Mouse (Mus musculus) forebrain, embryonic 12.5 days (tissue): Measurements from ENCODE around the gene Prkca. TPM values are rescaled to one million over a fixed set of nuclear protein-coding genes. Genes with fewer than 3 reads are reported as not detected.

Source experiments
- ATAC-seq: fragments of 200-750 bp; cut with Nextera tagmentation; 2 replicates; pipeline ENCODE4 v1.8.0; 2017; ENCODE audit warnings: moderate TSS enrichment; ENCODE audit not compliant: low FRiP score
- H3K27ac ChIP-seq: fragments of 300-500 bp; sonication (generic); 2 replicates; pipeline ENCODE4 v1.5.1; 2016; ENCODE audit warnings: mild to moderate bottlenecking
- H3K27me3 ChIP-seq: fragments of 300-500 bp; sonication (generic); 2 replicates; pipeline ENCODE4 v1.6.1; 2016; ENCODE audit warnings: mild to moderate bottlenecking
- H3K36me3 ChIP-seq: fragments of 300-500 bp; sonication (generic); replicated peaks from 2 replicates; pipeline ENCODE4 v1.6.1; 2016; ENCODE audit warnings: mild to moderate bottlenecking
- H3K4me1 ChIP-seq: fragments of 300-500 bp; sonication (generic); 2 replicates; pipeline ENCODE4 v1.6.1; 2016
- H3K4me2 ChIP-seq: fragments of 300-500 bp; sonication (generic); 2 replicates; pipeline ENCODE4 v1.6.1; 2016; ENCODE audit warnings: mild to moderate bottlenecking, moderate library complexity
- H3K4me3 ChIP-seq: fragments of 300-500 bp; sonication (generic); replicated peaks from 2 replicates; pipeline ENCODE4 v1.5.1; 2016; ENCODE audit warnings: mild to moderate bottlenecking
- H3K9ac ChIP-seq: fragments of 300-500 bp; sonication (generic); 2 replicates; pipeline ENCODE4 v1.6.1; 2016; ENCODE audit warnings: mild to moderate bottlenecking
- H3K9me3 ChIP-seq: fragments of 300-500 bp; sonication (generic); 2 replicates; pipeline ENCODE4 v1.6.1; 2016
- WGBS: fragments of 180-500 bp; shearing (Covaris S2); methylation state at CpG from one replicate; pipeline ENCODE4 v1.1.7; 2016; 5-methylcytosine and 5-hydroxymethylcytosine counted together
- polyA plus RNA-seq: library from polyadenylated mRNA; unstranded; fragments of >200 nt; fragmentation: Nextera tagmentation; extraction: Ambion mirVana; gene quantifications from 2 replicates; pipeline ENCODE4 v1.2.1, GENCODE M21; 2016

Prkca gene
- polyA plus RNA-seq, 1 experiment from 2014 or later: 4.6 TPM

DNA sequence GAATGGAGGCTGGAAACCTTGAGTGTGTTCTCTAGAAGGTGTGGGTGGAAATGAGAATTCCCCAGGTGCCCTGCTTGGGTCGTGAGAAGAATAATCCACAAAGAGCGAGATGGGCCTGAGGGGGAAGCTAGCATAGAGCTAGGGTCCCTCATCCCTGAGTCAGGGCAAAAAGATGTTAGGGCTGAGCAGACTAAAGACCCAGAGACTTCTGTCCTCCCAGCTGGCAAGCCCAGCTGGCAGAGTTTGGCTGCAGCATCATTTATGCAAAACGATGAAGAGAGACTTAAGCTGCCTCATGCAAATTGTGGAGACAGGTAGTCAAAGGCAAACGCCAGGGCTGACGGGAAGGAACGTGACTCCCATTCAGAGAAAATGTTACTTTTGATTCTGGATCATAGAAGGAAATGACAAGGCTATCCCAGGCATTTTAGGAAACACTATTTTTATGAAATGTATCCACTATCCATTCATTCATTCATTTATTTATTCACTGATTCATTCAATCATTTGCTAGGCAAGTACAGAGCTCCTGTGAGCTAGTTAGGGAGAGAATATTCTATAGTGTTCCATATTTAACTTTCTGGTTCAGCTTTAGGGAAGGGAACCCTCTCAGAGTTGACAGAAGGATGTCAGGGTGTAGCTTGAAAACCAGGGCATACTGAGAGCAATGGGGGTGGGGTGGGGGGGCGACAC lies 139.4 kb downstream of the Prkca start:
- WGBS: 43% methylated on average over 7 of the region's 7 CpGs
- H3K9me3 ChIP-seq: no peaks in the 10 kb centered on the region
- H3K4me1 ChIP-seq: peaks cover 26% of the 10 kb centered on the region
- no peak overlapping the region for H3K4me3 ChIP-seq
- H3K36me3 ChIP-seq: no peaks in the 10 kb centered on the region
- ATAC-seq: no peak; the same call in 1 of the 2 replicates
- no peak overlapping the region for H3K9ac ChIP-seq
- H3K27ac ChIP-seq: no peak overlapping the region
- H3K4me2 ChIP-seq: no peak overlapping the region
- H3K27me3 ChIP-seq: no peaks in the 10 kb centered on the region

DNA sequence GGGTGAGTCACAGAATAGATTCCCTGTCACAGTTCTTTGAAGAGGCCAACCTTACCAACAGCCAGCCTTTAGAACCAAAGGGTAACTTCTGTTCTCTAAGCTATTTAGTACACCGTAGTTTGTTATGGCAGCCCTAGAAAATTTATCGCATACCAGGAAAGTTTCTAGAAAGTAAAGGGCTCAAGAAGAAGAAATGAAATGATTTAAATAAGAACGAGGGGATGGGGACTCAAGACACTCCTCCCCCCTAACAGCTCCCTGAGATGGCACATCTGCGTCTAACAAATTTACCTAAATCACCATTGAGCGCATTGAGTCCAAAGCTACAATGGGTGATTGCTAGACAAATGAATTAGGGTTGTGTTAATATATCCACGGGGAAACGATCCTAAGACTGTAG lies 140.9 kb downstream of the Prkca start:
- whole genome bisulfite sequencing: 84% methylated on average over 7 of the region's 7 CpGs
- Histone ChIP-seq H3K27ac (no peak overlapping the region), H3K27me3 (no peaks in the 10 kb centered on the region), H3K9me3 (no peaks in the 10 kb centered on the region), H3K4me3 (no peak overlapping the region), H3K4me2 (no peak overlapping the region), H3K4me1 (peaks cover 27% of the 10 kb centered on the region), H3K9ac (no peak overlapping the region), H3K36me3 (no peaks in the 10 kb centered on the region)
- no peak for ATAC-seq

DNA sequence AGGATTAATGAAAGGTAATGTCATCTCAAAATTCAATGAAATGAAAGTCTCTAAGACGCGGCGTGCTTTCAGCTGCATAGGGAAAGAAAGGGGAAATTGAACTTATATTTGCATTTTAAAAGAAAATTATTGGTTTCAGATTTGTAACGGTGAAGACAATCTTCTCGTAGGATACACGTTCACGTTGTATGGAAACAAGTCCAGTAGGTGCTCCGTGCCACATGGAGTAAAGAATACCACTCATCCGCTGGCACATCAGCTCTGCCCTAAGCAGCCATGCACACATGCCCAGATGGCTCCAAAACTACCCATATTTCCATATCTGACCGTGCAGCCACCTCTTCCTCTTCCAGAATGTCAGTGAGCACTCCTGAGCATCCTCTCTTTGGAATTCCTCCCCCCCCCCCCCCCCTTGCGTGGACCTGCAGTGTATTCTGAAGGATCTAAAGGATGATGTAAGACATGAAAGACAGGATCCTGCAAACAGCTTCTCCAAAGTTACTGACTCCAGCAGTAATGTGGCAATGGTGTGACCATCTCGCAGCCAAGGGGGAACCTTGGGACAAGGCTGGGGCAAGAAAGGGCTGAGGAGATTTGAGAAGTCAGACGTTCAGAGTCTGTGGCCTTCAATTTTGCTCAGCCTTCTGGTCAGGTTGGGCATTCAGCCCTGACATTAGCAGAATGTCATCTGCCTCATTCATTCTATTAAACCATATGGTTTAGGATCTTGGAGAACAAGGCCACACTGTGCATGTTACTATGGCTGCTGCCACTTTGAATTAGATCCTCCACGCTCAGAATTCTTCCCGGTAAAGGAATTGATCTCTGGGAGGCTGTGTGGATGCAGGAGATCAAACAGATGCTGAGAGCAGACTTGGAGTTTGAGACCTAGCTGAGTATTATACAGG lies 142.8 kb downstream of the Prkca start:
- Histone ChIP-seq H3K4me3 (no peak overlapping the region), H3K4me2 (no peak overlapping the region), H3K9ac (no peak overlapping the region), H3K4me1 (peaks cover 36% of the 10 kb centered on the region), H3K9me3 (no peaks in the 10 kb centered on the region), H3K27me3 (no peaks in the 10 kb centered on the region), H3K27ac (no peak overlapping the region), H3K36me3 (no peaks in the 10 kb centered on the region)
- WGBS: 84% methylated on average over 15 of the region's 15 CpGs
- ATAC-seq: no peak

- Histone ChIP-seq H3K9ac (no peak overlapping the region), H3K27me3 (no peaks in the 10 kb centered on the region), H3K4me2 (no peak overlapping the region), H3K36me3 (no peaks in the 10 kb centered on the region), H3K4me3 (no peak overlapping the region), H3K4me1 (peaks cover 35% of the 10 kb centered on the region), H3K9me3 (no peaks in the 10 kb centered on the region), H3K27ac (no peak overlapping the region)
- WGBS: 89% methylated on average over 4 of the region's 4 CpGs
- no peak for ATAC-seq
Observed at GRCm38 (mm10) chr11:108199429-108199985, 144.2 kb downstream of the Prkca start.

DNA sequence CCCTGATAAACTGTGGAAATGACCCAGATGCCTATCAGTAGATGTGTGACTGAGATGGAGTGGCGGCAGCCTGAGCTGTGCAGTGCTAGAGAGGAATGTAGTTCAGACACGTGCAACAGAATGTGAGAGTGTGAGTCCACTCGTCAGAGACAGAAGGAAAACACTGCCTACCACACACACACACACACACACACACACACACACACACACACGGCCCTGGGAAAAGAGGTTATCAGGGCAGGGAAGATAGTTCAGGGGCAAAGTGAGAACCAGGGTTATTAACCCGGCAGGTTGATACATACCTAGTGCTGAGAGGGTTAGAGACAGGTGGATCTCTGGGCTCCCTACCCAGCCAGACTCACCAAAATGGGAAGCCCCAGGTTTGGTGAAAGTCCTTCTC lies 145.1 kb downstream of the Prkca start:
- Histone ChIP-seq H3K9ac (no peak overlapping the region), H3K4me3 (no peak overlapping the region), H3K9me3 (no peaks in the 10 kb centered on the region), H3K27me3 (no peaks in the 10 kb centered on the region), H3K36me3 (no peaks in the 10 kb centered on the region), H3K4me1 (peaks cover 28% of the 10 kb centered on the region), H3K27ac (no peak overlapping the region), H3K4me2 (no peak overlapping the region)
- ATAC-seq: no peak
- 76% methylated on average over 5 of the region's 5 CpGs for WGBS

GRCm38 (mm10) chr11:108197427-108198218 lies 146.1 kb downstream of the Prkca start:
- Histone ChIP-seq H3K9me3 (no peaks in the 10 kb centered on the region), H3K4me3 (no peak overlapping the region), H3K9ac (no peak overlapping the region), H3K4me2 (no peak overlapping the region), H3K27ac (no peak overlapping the region), H3K4me1 (peaks cover 22% of the 10 kb centered on the region), H3K27me3 (no peaks in the 10 kb centered on the region), H3K36me3 (no peaks in the 10 kb centered on the region)
- ATAC-seq: no peak
- WGBS: 77% methylated on average over 9 of the region's 9 CpGs

- Histone ChIP-seq H3K4me1 (peaks cover 22% of the 10 kb centered on the region), H3K4me2 (no peak overlapping the region), H3K9me3 (no peaks in the 10 kb centered on the region), H3K36me3 (no peaks in the 10 kb centered on the region), H3K9ac (no peak overlapping the region), H3K4me3 (no peak overlapping the region), H3K27me3 (no peaks in the 10 kb centered on the region), H3K27ac (no peak overlapping the region)
- no peak for ATAC-seq
- WGBS: 91% methylated on average over 3 of the region's 3 CpGs
Observed at GRCm38 (mm10) chr11:108196796-108197195, 146.9 kb downstream of the Prkca start.

DNA sequence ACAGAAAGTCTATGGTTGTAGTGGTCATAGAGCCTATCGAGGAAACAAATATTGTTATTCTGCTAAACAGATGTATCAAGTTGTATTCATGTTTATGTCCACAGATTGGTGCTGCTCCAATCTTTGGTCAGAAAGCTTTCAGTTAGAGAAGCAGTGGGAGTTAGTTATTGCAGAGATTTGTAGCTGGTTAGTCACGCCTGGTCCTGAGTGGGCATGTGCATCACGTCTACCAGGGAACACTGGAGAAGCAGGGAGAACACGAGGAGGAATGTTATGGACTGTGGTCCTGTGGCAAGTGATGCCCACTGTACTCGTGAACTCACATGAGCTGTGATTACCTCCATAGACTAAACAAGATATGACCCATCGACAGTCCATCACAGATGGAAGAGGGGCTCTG lies 153.4 kb downstream of the Prkca start:
- Histone ChIP-seq H3K9me3 (no peaks in the 10 kb centered on the region), H3K27me3 (no peaks in the 10 kb centered on the region), H3K4me2 (no peak overlapping the region), H3K36me3 (no peaks in the 10 kb centered on the region), H3K27ac (no peak overlapping the region), H3K9ac (no peak overlapping the region), H3K4me1 (peaks cover 3% of the 10 kb centered on the region; the same call in 1 of the 2 replicates), H3K4me3 (no peak overlapping the region)
- 91% methylated on average over 6 of the region's 6 CpGs for WGBS
- no peak for ATAC-seq

- 94% methylated on average over 3 of the region's 3 CpGs for WGBS
- Histone ChIP-seq H3K36me3 (no peaks in the 10 kb centered on the region), H3K4me3 (no peak overlapping the region), H3K27ac (no peak overlapping the region), H3K4me2 (no peak overlapping the region), H3K27me3 (no peaks in the 10 kb centered on the region), H3K4me1 (no peaks in the 10 kb centered on the region), H3K9ac (no peak overlapping the region), H3K9me3 (no peaks in the 10 kb centered on the region)
- ATAC-seq: no peak
Observed at GRCm38 (mm10) chr11:108189362-108189761, 154.4 kb downstream of the Prkca start.

DNA sequence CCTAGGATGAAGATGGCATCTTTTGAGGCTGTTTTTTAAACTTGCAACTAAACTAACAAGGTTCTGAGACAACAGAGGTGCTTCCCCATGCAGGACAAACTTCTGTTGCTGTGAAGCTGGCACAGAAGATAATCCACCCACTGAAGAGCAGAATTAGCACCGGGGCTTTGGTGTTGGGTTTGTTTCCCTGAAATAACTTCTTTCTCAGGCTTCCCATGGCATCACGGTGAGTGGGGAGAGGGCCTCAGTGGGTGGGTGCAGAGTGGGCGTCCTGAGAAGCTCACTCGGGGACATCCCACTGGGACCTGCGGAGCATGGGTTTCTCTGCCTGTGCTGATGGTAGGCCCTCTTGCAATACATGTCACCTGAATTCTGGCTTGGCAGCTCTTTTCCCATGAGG lies 161.3 kb downstream of the Prkca start:
- WGBS: 87% methylated on average over 5 of the region's 5 CpGs
- ATAC-seq: no peak
- H3K27me3 ChIP-seq: no peaks in the 10 kb centered on the region
- no peak overlapping the region for H3K4me3 ChIP-seq
- no peaks in the 10 kb centered on the region for H3K36me3 ChIP-seq
- no peaks in the 10 kb centered on the region for H3K9me3 ChIP-seq
- H3K4me2 ChIP-seq: no peak overlapping the region
- H3K9ac ChIP-seq: no peak overlapping the region
- H3K27ac ChIP-seq: no peak overlapping the region
- peaks cover 17% of the 10 kb centered on the region for H3K4me1 ChIP-seq

DNA sequence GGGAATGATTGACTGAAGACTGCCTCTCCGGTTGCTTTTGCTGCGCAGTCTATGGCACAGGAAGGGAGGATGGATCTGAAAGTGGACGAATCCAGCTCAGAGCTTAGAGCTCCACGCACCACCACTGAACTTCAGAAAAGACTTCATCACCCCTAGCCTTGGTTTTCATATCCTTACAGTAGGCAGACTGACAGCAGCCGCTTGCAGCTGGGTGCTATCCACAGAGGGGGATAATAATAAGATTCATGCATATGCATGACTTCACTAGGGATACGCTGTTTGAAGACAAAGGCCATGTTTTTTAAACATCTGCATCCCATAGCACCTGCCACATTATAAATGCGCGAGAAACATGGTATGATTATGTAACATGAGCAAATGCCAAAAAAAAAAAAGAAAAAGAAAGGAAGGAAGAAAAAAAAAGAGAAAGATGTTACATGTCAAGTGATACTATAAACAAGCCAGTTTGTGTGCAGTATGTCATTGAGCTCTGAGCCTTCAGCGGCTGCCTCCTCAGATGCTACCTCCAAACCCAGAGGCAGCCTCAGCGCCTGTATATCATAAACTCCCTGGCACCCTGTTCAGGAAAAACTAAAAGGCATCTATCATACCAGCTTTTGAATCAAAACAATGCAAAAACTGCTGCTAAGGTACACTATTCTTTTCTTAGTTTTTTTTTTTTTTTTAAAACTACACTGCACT lies 162.6 kb downstream of the Prkca start:
- 51% methylated on average over 10 of the region's 10 CpGs for WGBS
- peak; percentile 78 for ATAC-seq
- no peaks in the 10 kb centered on the region for H3K36me3 ChIP-seq

More for the DNA sequence above, 162.6 kb downstream of the Prkca start:
- H3K4me3 ChIP-seq: no peak overlapping the region
- H3K4me2 ChIP-seq: no peak overlapping the region
- no peaks in the 10 kb centered on the region for H3K9me3 ChIP-seq
- H3K27me3 ChIP-seq: no peaks in the 10 kb centered on the region
- H3K27ac ChIP-seq: peak overlapping the region; percentile 69
- H3K9ac ChIP-seq: no peak overlapping the region
- H3K4me1 ChIP-seq: peaks cover 17% of the 10 kb centered on the region
